ENCODE assay signal across 10 mouse cellular contexts in the genomic region with DNA sequence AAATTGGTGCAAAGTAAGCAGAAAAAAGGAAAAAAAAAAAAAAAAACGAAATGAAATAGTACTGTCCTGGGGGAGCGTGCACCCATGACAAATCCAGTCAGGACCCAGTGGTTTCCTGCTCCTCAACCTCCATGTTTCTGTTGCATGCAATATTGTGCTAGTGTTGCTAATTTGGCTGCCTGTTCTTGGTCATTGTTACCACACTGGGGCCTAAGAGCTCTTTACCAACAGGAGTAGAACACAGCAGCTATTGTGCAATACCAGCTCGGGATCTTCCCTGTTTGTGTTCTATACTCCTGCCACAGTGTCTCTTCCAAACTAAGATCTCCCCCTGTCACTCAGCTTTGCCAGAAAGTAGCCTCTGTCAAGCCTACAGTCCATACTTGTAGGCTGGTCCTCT. TPM values are rescaled to one million over a fixed set of nuclear protein-coding genes. Genes with fewer than 3 reads are reported as not detected.
DNase-seq lines count a peak whose midpoint lies in the region; ATAC-seq and TF ChIP-seq lines count a peak whose summit lies in the region.
"Had no signal": no experiment of that assay in that cellular context is flagged by ENCODE, and none has a peak within 500 bp of the region (broad histone marks: within the 10 kb centered on the region; RNA-seq: fewer than 3 reads in every experiment).

No protein-coding gene starts in this region.

- no peak overlapping the region for H3K4me3 ChIP-seq in kidney, embryonic 16.5 days (ENCODE audit: low read length)
- no peak overlapping the region for H3K4me3 ChIP-seq in bone marrow macrophage, adult 2 months (ENCODE audit: insufficient read depth, low read length)
- no peak overlapping the region for H3K4me3 ChIP-seq in cortical plate, adult 2 months (ENCODE audit: insufficient read depth, low read length)
- H3K4me3 ChIP-seq: embryonic facial prominence, embryonic 15.5 days; megakaryocyte, embryonic 14.5 days had no signal

- H3K4me2 ChIP-seq in kidney, embryonic 16.5 days (replicated peaks; ENCODE audit: low read depth, low read length) = no peak overlapping the region
- H3K4me2 ChIP-seq: embryonic facial prominence, embryonic 15.5 days had no signal

- 70% methylated on average over 3 of the region's 3 CpGs for WGBS in kidney, embryonic 16.5 days

- no peak for TF ChIP-seq POLR2A in bone marrow macrophage, adult 2 months (IDR thresholded peaks at IDR 0.05; ENCODE audit: borderline replicate concordance, low read depth, low read length)
- TF ChIP-seq POLR2A in cortical plate, adult 2 months (IDR thresholded peaks at IDR 0.05; ENCODE audit: extremely low read depth, insufficient read depth, low read length) = no peak

- H3K27me3 ChIP-seq in kidney, embryonic 16.5 days (ENCODE audit: insufficient read depth, low read length) = no peaks in the 10 kb centered on the region
- H3K27me3 ChIP-seq: embryonic facial prominence, embryonic 15.5 days had no signal

- H3K36me3 ChIP-seq in kidney, embryonic 16.5 days (ENCODE audit: insufficient read depth, low read length) = no peaks in the 10 kb centered on the region
- H3K36me3 ChIP-seq: embryonic facial prominence, embryonic 15.5 days had no signal

- H3K9me3 ChIP-seq in kidney, embryonic 16.5 days (ENCODE audit: low read length) = no peaks in the 10 kb centered on the region
- H3K9me3 ChIP-seq: embryonic facial prominence, embryonic 15.5 days had no signal

- DNase-seq in kidney, postnatal 4 days = no peak
- DNase-seq in lung, postnatal 36 days = peak; percentile 72
- DNase-seq in thymus, postnatal 36 days = no peak
- no peak for DNase-seq in frontal cortex, postnatal 14 days (ENCODE audit: low spot score in 2 of 2)
- DNase-seq: cerebellum, adult 9-11 months had no signal

- no peak for ATAC-seq in kidney, embryonic 16.5 days (ENCODE audit: low FRiP score, low TSS enrichment)

- H3K27ac ChIP-seq in kidney, embryonic 16.5 days (ENCODE audit: low read length) = peak overlapping the region; percentile 19
- peak overlapping the region; percentile 57 for H3K27ac ChIP-seq in bone marrow macrophage, adult 2 months (ENCODE audit: insufficient read depth, low read depth, low read length)
- H3K27ac ChIP-seq in cortical plate, adult 2 months (ENCODE audit: insufficient read depth, low read length) = peak overlapping the region; percentile 76
- H3K27ac ChIP-seq: embryonic facial prominence, embryonic 15.5 days had no signal

- no peak overlapping the region for H3K9ac ChIP-seq in kidney, embryonic 16.5 days (replicated peaks; ENCODE audit: low read length)
- H3K9ac ChIP-seq: embryonic facial prominence, embryonic 15.5 days had no signal

- peaks cover 8% of the 10 kb centered on the region; the same call in 1 of the 2 replicates for H3K4me1 ChIP-seq in kidney, embryonic 16.5 days (ENCODE audit: insufficient read depth, low read length)
- H3K4me1 ChIP-seq in bone marrow macrophage, adult 2 months (ENCODE audit: control insufficient read depth, insufficient read depth, low read length) = peaks cover 13% of the 10 kb centered on the region
- H3K4me1 ChIP-seq in cortical plate, adult 2 months (ENCODE audit: control insufficient read depth, insufficient read depth, low read length) = no peaks in the 10 kb centered on the region
- H3K4me1 ChIP-seq: embryonic facial prominence, embryonic 15.5 days had no signal

- TF ChIP-seq CTCF in bone marrow macrophage, adult 2 months (IDR thresholded peaks at IDR 0.05; ENCODE audit: low read depth, low read length) = no peak
- no peak for TF ChIP-seq CTCF in cortical plate, adult 2 months (IDR thresholded peaks at IDR 0.05; ENCODE audit: extremely low read depth, insufficient read depth, low read length)

RNA-seq across cellular contexts. Expression of gene Sypl, which starts 9.7 kb away (rescaled TPM):
- 142 and 145 TPM in 2 replicates for polyA plus RNA-seq in kidney, embryonic 16.5 days (2015; fragmentation: Nextera tagmentation; extraction: Ambion mirVana)
- 117 and 125 TPM in 2 replicates for polyA plus RNA-seq in bone marrow macrophage, adult 2 months (2012; ENCODE audit: insufficient read depth, insufficient read length, missing spikeins)
- polyA plus RNA-seq in cortical plate, adult 2 months (2012; rRNA removed) = 44.7 and 48.2 TPM in 2 replicates

Comparison
In these comparisons a context has a peak if more than half of its experiments do, and no peak if none do; other contexts are left out.
1. H3K27ac ChIP-seq: peak in every context shown above with its lines; median percentile 76 in cortical plate, adult 2 months; 57 in bone marrow macrophage, adult 2 months; 19 in kidney, embryonic 16.5 days.